Mouse (Mus musculus): ENCODE data around the gene Tent5b.

GRCm38 (mm10) chr4:133506573-133506972 is 26.6 kb downstream of the Tent5b start:
- no peak for TF ChIP-seq CTCF (IDR thresholded peaks at IDR 0.05; ENCODE audit: low read depth, low read length)
- TF ChIP-seq TAL1 (conservative IDR thresholded peaks at IDR 0.05; ENCODE audit: low read depth, low read length), result no peak
- TF ChIP-seq GATA1 (IDR thresholded peaks at IDR 0.05; ENCODE audit: borderline replicate concordance, low read length), result no peak
